Mouse (Mus musculus): ENCODE measurements at regions not wholly inside any gene's neighbourhood (a gene's known extent, or its start where the extent isn't known, plus 50 kb on each side); places are given as distances from the start of the nearest gene placed in this dataset.

DNA sequence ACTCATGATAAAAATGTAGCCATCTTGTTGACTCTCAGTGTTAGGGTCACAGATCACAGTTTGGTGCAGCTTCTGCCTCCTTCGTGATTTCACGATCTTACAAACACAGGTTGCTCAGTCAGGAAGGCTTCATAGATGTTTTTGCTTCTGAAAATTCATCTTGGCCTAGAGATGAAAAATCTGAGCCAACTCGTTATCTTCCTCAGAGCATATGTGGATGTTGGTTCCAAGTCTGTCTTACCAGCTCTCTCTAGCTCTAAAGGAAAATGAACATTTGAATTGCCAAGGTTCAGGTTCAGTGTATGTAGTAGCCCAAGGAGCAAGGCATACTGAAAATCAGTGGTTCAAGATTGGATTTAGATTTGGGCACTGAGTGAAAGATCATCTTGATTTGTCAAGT lies 485.9 kb upstream of the B3gat1 start:
- DNase-seq = peak; percentile 10

DNA sequence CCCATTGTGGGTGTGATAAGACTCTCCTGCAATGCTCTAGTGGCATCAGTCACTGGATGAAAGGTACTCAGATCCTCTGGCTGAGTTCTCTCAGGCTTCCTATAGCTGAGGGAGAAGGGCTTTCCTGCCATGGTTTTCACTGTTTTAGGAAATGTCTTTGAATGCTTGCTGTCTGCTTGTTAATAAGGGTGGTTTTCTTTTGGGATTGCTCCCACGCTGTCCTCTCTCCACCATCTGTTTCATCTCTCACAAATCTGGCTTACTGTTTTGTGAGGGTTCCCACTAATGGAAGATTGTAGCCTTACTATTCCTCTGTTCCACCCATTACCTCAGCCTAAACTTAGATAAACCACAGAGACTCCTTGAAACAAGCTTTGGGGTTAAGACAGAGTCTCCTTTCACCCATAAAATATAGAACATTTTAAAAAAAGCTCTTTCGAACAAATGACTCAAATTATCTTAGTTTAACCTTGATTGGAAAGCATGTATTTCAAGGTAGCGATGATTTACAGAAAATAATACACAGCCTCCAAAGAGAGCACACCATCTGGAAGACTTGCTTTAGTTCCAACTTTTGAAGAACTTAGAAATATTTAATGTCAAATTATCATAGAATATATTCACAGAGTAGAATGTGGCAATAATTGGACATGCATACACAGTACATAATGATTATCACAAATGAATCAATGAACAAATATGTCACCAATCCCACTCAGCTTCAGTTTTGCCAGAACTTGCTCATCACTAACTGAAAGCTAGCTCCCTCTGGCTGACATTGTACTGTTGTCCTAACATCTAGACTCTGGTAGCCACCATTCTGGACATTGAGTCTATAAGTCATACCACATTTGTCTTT lies 468.4 kb upstream of the B3gat1 start:
- DNase-seq = peak; percentile 87
